Comparison of ENCODE assay signal across 26 mouse cellular contexts in genomic region chr7:143776137-143776536, GRCm38 (mm10). TPM values are rescaled to one million over a fixed set of nuclear protein-coding genes. Genes with fewer than 3 reads are reported as not detected.
DNase-seq lines count a peak whose midpoint lies in the region; ATAC-seq and TF ChIP-seq lines count a peak whose summit lies in the region.
"Had no signal": no experiment of that assay in that cellular context is flagged by ENCODE, and none has a peak within 500 bp of the region (broad histone marks: within the 10 kb centered on the region; RNA-seq: fewer than 3 reads in every experiment).

No protein-coding gene starts in this region.

- no peak for TF ChIP-seq CTCF in kidney, adult 2 months (conservative IDR thresholded peaks at IDR 0.05; ENCODE audit: insufficient read depth, insufficient read length, low read depth, low read length)
- no peak for TF ChIP-seq CTCF in stomach, postnatal 0 days (IDR thresholded peaks at IDR 0.05; ENCODE audit: low read depth)

- 52% methylated on average over 3 of the region's 3 CpGs for WGBS in kidney, adult 2 months
- 30% methylated on average over 3 of the region's 3 CpGs for WGBS in kidney, embryonic 15.5 days
- WGBS in stomach, postnatal 0 days, result 31% methylated on average over 3 of the region's 3 CpGs
- 34% methylated on average over 3 of the region's 3 CpGs for WGBS in midbrain, embryonic 15.5 days

- DNase-seq in kidney, adult 2 months, result peak; percentile 34
- DNase-seq in thymus, postnatal 4 days, result peak; percentile 65
- no peak for DNase-seq in thymus, postnatal 0 days (ENCODE audit: low spot score)
- peak; percentile 53 to 67 for DNase-seq in kidney, postnatal 25 days
- DNase-seq in stomach, postnatal 0 days (ENCODE audit: low spot score), result peak; percentile 74
- DNase-seq in left cerebral cortex, adult 18-20 months (ENCODE audit: low spot score in 2 of 2), result no peak
- DNase-seq: adrenal gland, adult 8-10 months; cerebellum, adult 8-10 months; gastrocnemius, postnatal 14 days; heart, adult 18-20 months; layer of hippocampus, postnatal 36 days; left cerebral cortex, postnatal 4 days; lung, postnatal 10 days; midbrain, embryonic 14.5 days; thymus, adult 2 months had no signal

- TF ChIP-seq POLR2A in kidney, adult 2 months (IDR thresholded peaks at IDR 0.05; ENCODE audit: low read depth, low read length), result no peak

- no peak overlapping the region for H3K4me3 ChIP-seq in kidney, adult 2 months (ENCODE audit: insufficient read depth, low read depth, low read length)
- H3K4me3 ChIP-seq in kidney, embryonic 15.5 days (replicated peaks), result no peak overlapping the region
- H3K4me3 ChIP-seq in stomach, postnatal 0 days (ENCODE audit: low read depth, low read length), result no peak overlapping the region
- H3K4me3 ChIP-seq in midbrain, embryonic 15.5 days, result no peak overlapping the region
- H3K4me3 ChIP-seq: layer of hippocampus, adult 2 months; myocyte; neural tube, embryonic 15.5 days had no signal

- H3K4me1 ChIP-seq in kidney, adult 2 months (ENCODE audit: control insufficient read depth, insufficient read depth, low read length), result no peaks in the 10 kb centered on the region; the same call in 1 of the 2 replicates
- H3K4me1 ChIP-seq in kidney, embryonic 15.5 days, result peaks cover 2% of the 10 kb centered on the region; the same call in 1 of the 2 replicates
- H3K4me1 ChIP-seq in stomach, postnatal 0 days (replicated peaks; ENCODE audit: control insufficient read depth, insufficient read depth), result no peaks in the 10 kb centered on the region
- no peaks in the 10 kb centered on the region for H3K4me1 ChIP-seq in midbrain, embryonic 15.5 days
- H3K4me1 ChIP-seq: neural tube, embryonic 15.5 days had no signal

- no peak overlapping the region for H3K27ac ChIP-seq in kidney, adult 2 months (ENCODE audit: insufficient read depth, low read depth, low read length)
- H3K27ac ChIP-seq in kidney, embryonic 15.5 days, result no peak overlapping the region
- no peak overlapping the region for H3K27ac ChIP-seq in stomach, postnatal 0 days (replicated peaks)
- H3K27ac ChIP-seq in midbrain, embryonic 15.5 days, result no peak overlapping the region
- H3K27ac ChIP-seq: hindbrain, postnatal 0 days; layer of hippocampus, adult 2 months; liver, embryonic 14.5 days; neural tube, embryonic 15.5 days had no signal

- H3K27me3 ChIP-seq in kidney, adult 2 months (replicated peaks; ENCODE audit: control insufficient read depth, insufficient read depth, low read length), result no peaks in the 10 kb centered on the region
- H3K27me3 ChIP-seq in kidney, embryonic 15.5 days, result no peaks in the 10 kb centered on the region
- no peaks in the 10 kb centered on the region for H3K27me3 ChIP-seq in stomach, postnatal 0 days (ENCODE audit: control insufficient read depth, insufficient read depth, low read length)
- H3K27me3 ChIP-seq in midbrain, embryonic 15.5 days (replicated peaks), result no peaks in the 10 kb centered on the region
- H3K27me3 ChIP-seq: neural tube, embryonic 15.5 days had no signal

- H3K9me3 ChIP-seq in kidney, embryonic 15.5 days (replicated peaks), result no peaks in the 10 kb centered on the region
- H3K9me3 ChIP-seq in stomach, postnatal 0 days (ENCODE audit: control insufficient read depth, low read length), result no peaks in the 10 kb centered on the region
- no peaks in the 10 kb centered on the region for H3K9me3 ChIP-seq in midbrain, embryonic 15.5 days
- H3K9me3 ChIP-seq: neural tube, embryonic 15.5 days had no signal

- ATAC-seq in kidney, embryonic 15.5 days (replicated peaks; ENCODE audit: low FRiP score), result no peak
- ATAC-seq in stomach, postnatal 0 days (ENCODE audit: low FRiP score, low TSS enrichment), result no peak
- ATAC-seq in midbrain, embryonic 15.5 days (replicated peaks), result no peak
- ATAC-seq: hindbrain, postnatal 0 days had no signal

- no peaks in the 10 kb centered on the region for H3K36me3 ChIP-seq in kidney, adult 2 months (ENCODE audit: control insufficient read depth, insufficient read depth, low read length)
- no peaks in the 10 kb centered on the region for H3K36me3 ChIP-seq in kidney, embryonic 15.5 days
- no peaks in the 10 kb centered on the region for H3K36me3 ChIP-seq in stomach, postnatal 0 days (ENCODE audit: control insufficient read depth, insufficient read depth, low read length)
- no peaks in the 10 kb centered on the region for H3K36me3 ChIP-seq in midbrain, embryonic 15.5 days (replicated peaks)

- H3K4me2 ChIP-seq in kidney, embryonic 15.5 days, result no peak overlapping the region
- H3K4me2 ChIP-seq in stomach, postnatal 0 days (replicated peaks; ENCODE audit: low read depth), result no peak overlapping the region
- H3K4me2 ChIP-seq in midbrain, embryonic 15.5 days, result no peak overlapping the region
- H3K4me2 ChIP-seq: neural tube, embryonic 15.5 days had no signal

- no peak for TF ChIP-seq EP300 in stomach, postnatal 0 days (optimal IDR thresholded peaks at IDR 0.05)

- no peak overlapping the region for H3K9ac ChIP-seq in kidney, embryonic 15.5 days
- no peak overlapping the region for H3K9ac ChIP-seq in stomach, postnatal 0 days (ENCODE audit: low read length)
- H3K9ac ChIP-seq in midbrain, embryonic 15.5 days, result no peak overlapping the region
- H3K9ac ChIP-seq: liver, embryonic 14.5 days; neural tube, embryonic 15.5 days had no signal

RNA-seq across cellular contexts. Expression of gene Mrgpre, which starts 8.2 kb away (rescaled TPM):
- polyA plus RNA-seq in kidney, adult 2 months (2012; rRNA removed), result 2.3 and 2.8 TPM in 2 replicates
- polyA plus RNA-seq in kidney, embryonic 15.5 days (2015; fragmentation: Nextera tagmentation; extraction: Ambion mirVana), result 1.7 and 2.0 TPM in 2 replicates
- polyA plus RNA-seq in thymus, postnatal 0 days (2015; fragmentation: Nextera tagmentation; extraction: Ambion mirVana), result 1.5 and 1.7 TPM in 2 replicates
- polyA plus RNA-seq in stomach, postnatal 0 days (2015; fragmentation: Nextera tagmentation; extraction: Ambion mirVana), result 0.55 and 0.63 TPM in 2 replicates
- polyA plus RNA-seq in midbrain, embryonic 15.5 days (2015; fragmentation: Nextera tagmentation; extraction: Ambion mirVana), result 9.8 and 10.0 TPM in 2 replicates
- total RNA-seq in left cerebral cortex, adult 18-20 months (2021), result 1 to 10 TPM; 6.4 to 7.2 TPM
- total RNA-seq: megakaryocyte, adult 5-6 weeks had no signal

RNA-seq across cellular contexts. Expression of gene Mrgprg, which starts 9.3 kb away (rescaled TPM):
- polyA plus RNA-seq in kidney, adult 2 months (2012; rRNA removed), result 0.33 and 1.1 TPM in 2 replicates
- not detected in 2 replicates for polyA plus RNA-seq in kidney, embryonic 15.5 days (2015; fragmentation: Nextera tagmentation; extraction: Ambion mirVana)
- polyA plus RNA-seq in thymus, postnatal 0 days (2015; fragmentation: Nextera tagmentation; extraction: Ambion mirVana), result 0.27 and 0.31 TPM in 2 replicates
- polyA plus RNA-seq in stomach, postnatal 0 days (2015; fragmentation: Nextera tagmentation; extraction: Ambion mirVana), result not detected in 2 replicates
- polyA plus RNA-seq in midbrain, embryonic 15.5 days (2015; fragmentation: Nextera tagmentation; extraction: Ambion mirVana), result not detected in 2 replicates
- not detected for total RNA-seq in left cerebral cortex, adult 18-20 months (2021)
- total RNA-seq: gastrocnemius, postnatal 14 days; hematopoietic stem cell, adult 5-6 weeks; hindbrain, postnatal 0 days; layer of hippocampus, adult 2 months; layer of hippocampus, postnatal 36 days; left cerebral cortex, postnatal 4 days; megakaryocyte, adult 5-6 weeks had no signal
- polyA plus RNA-seq: forebrain, embryonic 11.5 days; heart, embryonic 14.5 days; hindbrain, postnatal 0 days; liver, embryonic 14.5 days; midbrain, embryonic 14.5 days; myocyte; neural tube, embryonic 15.5 days had no signal

RNA-seq across cellular contexts. Expression of gene Osbpl5, which starts 19.4 kb away (rescaled TPM):
- polyA plus RNA-seq in kidney, adult 2 months (2012; rRNA removed), result 75.0 and 77.1 TPM in 2 replicates
- polyA plus RNA-seq in kidney, embryonic 15.5 days (2015; fragmentation: Nextera tagmentation; extraction: Ambion mirVana), result 31.9 and 34.0 TPM in 2 replicates
- polyA plus RNA-seq in thymus, postnatal 0 days (2015; fragmentation: Nextera tagmentation; extraction: Ambion mirVana), result 6.5 and 6.6 TPM in 2 replicates
- polyA plus RNA-seq in stomach, postnatal 0 days (2015; fragmentation: Nextera tagmentation; extraction: Ambion mirVana), result 29.9 and 32.0 TPM in 2 replicates
- 39.7 and 44.0 TPM in 2 replicates for polyA plus RNA-seq in midbrain, embryonic 15.5 days (2015; fragmentation: Nextera tagmentation; extraction: Ambion mirVana)
- total RNA-seq in left cerebral cortex, adult 18-20 months (2021), result 10 to 100 TPM; 34.1 to 36.6 TPM

RNA-seq across cellular contexts. Expression of gene Nadsyn1, which starts 46.5 kb away (rescaled TPM):
- 31.3 and 33.4 TPM in 2 replicates for polyA plus RNA-seq in kidney, adult 2 months (2012; rRNA removed)
- polyA plus RNA-seq in kidney, embryonic 15.5 days (2015; fragmentation: Nextera tagmentation; extraction: Ambion mirVana), result 9.0 and 10.4 TPM in 2 replicates
- 7.1 and 7.7 TPM in 2 replicates for polyA plus RNA-seq in thymus, postnatal 0 days (2015; fragmentation: Nextera tagmentation; extraction: Ambion mirVana)
- 8.5 and 9.2 TPM in 2 replicates for polyA plus RNA-seq in stomach, postnatal 0 days (2015; fragmentation: Nextera tagmentation; extraction: Ambion mirVana)
- 6.2 and 7.1 TPM in 2 replicates for polyA plus RNA-seq in midbrain, embryonic 15.5 days (2015; fragmentation: Nextera tagmentation; extraction: Ambion mirVana)
- total RNA-seq in left cerebral cortex, adult 18-20 months (2021), result 1 to 10 TPM; 4.7 to 9.0 TPM

RNA-seq across cellular contexts. Expression of gene Dhcr7, which starts 46.8 kb away (rescaled TPM):
- polyA plus RNA-seq in kidney, adult 2 months (2012; rRNA removed), result 51.7 and 81.9 TPM in 2 replicates
- 37.7 and 47.2 TPM in 2 replicates for polyA plus RNA-seq in kidney, embryonic 15.5 days (2015; fragmentation: Nextera tagmentation; extraction: Ambion mirVana)
- polyA plus RNA-seq in thymus, postnatal 0 days (2015; fragmentation: Nextera tagmentation; extraction: Ambion mirVana), result 30.0 and 41.7 TPM in 2 replicates
- 23.9 and 27.1 TPM in 2 replicates for polyA plus RNA-seq in stomach, postnatal 0 days (2015; fragmentation: Nextera tagmentation; extraction: Ambion mirVana)
- polyA plus RNA-seq in midbrain, embryonic 15.5 days (2015; fragmentation: Nextera tagmentation; extraction: Ambion mirVana), result 71.6 and 73.6 TPM in 2 replicates
- 10 to 100 TPM; 34.4 to 36.7 TPM for total RNA-seq in left cerebral cortex, adult 18-20 months (2021)

Comparison
In these comparisons a context has a peak if more than half of its experiments do, and no peak if none do; other contexts are left out.
1. DNase-seq: peak in kidney, adult 2 months (single experiment), thymus, postnatal 4 days (single experiment), kidney, postnatal 25 days (2 of 2) and stomach, postnatal 0 days (single experiment); none in thymus, postnatal 0 days (single experiment) and left cerebral cortex, adult 18-20 months (0 of 2).